Mouse (Mus musculus) thymus, postnatal 0 days (tissue): ENCODE results near the gene Itgam. TPM values are rescaled to one million over a fixed set of nuclear protein-coding genes. Genes with fewer than 3 reads are reported as not detected.

Experiments
- DNase-seq: peaks from one replicate; pipeline ENCODE4 v3.0.0-alpha.2; 2015; ENCODE audit warnings: low spot score
- polyA plus RNA-seq: library from polyadenylated mRNA; unstranded; fragments of >200 nt; fragmentation: Nextera tagmentation; extraction: Ambion mirVana; gene quantifications from 2 replicates; pipeline ENCODE4 v1.2.1, GENCODE M21; 2015

Itgam gene
- polyA plus RNA-seq, 1 experiment from 2014 or later = 1.4 TPM

DNA sequence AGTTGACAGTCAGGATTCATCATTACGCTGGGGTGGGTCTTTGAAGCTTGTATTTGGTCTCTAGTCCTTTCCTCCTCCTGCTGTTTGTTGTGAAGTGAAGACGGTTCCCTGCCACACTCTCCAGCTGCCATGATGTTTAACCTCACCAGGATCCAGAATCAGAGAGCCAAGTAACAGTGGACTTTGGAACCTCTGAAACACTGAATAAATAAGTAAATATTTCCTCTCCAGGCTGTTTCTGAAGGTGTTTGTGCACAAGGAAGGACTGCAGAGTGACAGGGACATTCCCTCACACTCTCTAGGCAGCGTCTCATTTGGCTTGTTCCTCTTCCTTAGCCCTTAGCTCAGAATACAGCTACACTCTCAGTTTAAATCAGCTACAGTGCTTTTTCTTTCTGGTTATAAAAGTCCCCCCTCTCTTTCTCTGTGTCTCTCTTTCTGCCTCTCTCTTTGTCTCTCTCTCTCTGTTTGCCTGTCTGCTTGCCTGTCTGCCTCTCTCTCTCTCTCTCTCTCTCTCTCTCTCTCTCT is 5.5 kb upstream of the Itgam start:
- DNase-seq = no peak

DNA sequence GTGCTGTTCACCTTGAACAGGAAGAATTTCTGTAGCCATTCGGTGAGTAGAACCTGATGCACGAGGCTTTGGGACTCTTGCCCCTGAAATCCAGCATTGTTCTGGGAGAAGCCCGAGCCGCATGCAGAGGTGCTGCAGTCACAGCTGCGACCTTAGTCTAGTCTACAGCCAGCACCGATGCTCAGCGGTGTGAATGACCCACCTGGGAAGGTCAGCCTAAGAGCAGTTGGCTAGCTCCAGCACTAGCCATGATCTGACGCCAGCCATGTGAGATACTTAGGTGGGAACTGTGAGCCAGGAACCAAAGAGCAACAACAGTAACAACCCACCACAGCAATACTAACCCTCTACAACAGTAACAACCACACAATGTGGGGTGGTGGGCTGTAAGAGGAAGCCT is 4.6 kb upstream of the Itgam start:
- DNase-seq = no peak

DNA sequence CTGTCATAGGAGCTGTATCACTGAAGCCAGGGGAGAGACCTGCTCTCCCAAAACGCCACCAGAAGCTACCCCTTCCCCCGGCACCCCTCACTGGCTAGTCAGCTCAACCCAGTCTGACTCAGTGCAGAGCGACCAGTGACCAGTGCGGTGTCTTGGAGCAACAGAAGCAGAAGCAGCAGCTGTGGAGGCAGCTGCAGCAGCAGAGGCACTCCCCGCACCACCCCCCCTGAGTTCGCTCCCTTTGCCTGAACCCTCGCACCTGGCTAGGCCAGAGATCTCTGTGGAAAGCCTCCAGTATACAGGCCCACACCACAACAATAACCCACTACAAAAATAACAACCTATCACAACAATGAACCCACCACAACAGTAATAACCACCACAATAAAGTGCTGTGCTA is 3.9 kb upstream of the Itgam start:
- peak; percentile 92 for DNase-seq

DNA sequence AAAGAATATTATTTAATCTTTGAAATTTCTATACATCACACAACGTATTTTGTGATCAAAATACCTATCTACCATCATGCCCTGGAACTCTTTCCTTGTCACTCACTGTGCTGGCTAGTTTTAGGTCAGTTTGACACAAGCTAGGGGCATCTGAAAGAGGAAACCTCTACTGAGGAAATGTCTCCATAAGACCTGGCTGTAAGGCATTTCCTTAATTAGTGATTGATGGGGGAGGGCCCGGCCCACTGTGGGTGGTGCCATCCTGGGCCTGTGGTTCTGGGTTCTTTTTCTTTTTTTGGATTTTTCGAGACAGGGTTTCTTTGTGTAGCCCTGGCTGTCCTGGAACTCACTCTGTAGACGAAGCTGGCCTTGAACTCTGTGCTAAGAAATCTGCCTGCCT is 3.3 kb upstream of the Itgam start:
- no peak for DNase-seq

DNA sequence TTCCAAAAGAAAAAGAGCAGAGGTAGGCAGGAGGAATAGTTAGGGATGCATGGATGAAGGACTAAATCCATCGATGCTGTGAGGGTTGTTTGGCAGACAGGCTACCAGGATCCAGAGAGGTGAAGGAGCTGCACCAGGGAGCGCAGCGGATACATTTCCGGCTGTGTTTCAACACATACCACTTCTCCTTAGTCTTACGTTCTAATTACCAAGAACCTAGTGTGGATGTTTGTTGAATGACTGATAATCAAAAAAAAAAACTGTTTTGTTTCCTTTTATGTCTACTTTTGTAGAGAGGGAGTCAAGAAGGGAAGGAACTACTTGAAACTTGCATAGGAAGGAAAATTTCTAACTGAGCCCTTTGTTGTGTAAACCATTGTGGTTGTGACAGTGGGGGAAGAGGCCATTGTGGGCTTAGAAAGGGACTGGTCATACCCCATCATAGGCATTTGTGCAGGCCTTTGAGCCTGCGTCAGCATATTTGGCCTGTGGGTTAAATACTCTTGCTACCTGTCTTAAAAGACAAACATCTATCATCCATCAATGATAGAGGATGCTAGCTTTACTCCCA is 856 bp downstream of the Itgam start:
- no peak for DNase-seq

DNA sequence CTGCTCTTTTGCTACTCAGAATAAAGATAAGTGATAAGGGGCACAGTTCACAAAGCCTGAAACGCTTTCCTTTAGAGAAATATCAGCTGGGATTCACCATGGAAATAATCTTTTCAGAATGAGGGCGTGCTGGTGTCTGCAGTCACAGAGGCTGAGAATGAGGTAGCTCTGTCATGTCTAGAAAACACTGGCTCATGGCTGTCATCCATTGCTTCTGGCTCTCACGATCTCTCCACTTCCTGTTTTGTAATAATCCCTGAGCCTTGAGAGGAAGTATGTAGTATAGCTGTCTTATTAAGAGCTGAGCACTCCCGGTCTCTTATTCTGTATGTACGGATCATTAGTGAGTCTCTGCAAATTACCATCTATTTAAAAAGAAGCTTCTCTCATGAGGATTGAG is 3.1 kb downstream of the Itgam start:
- no peak for DNase-seq

DNA sequence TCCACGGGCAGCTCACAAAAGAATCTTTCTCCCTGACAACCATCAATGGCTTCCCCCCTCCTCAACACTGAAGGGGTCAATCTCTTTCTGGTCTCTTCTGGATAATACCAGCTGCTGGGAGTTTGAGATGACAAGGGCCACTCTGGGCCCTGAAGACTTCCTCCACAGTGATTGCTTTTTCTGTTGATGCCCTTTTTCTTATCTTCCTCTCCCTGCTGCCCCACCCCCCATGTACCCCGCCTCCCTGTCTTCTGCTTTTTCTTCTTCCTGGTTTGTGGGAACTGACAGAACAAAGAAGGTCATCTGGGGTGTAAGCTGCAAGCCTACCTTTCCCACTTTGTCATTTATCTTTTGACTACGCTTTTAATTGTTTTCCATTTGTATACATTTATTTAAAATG is 5.4 kb downstream of the Itgam start:
- no peak for DNase-seq

DNA sequence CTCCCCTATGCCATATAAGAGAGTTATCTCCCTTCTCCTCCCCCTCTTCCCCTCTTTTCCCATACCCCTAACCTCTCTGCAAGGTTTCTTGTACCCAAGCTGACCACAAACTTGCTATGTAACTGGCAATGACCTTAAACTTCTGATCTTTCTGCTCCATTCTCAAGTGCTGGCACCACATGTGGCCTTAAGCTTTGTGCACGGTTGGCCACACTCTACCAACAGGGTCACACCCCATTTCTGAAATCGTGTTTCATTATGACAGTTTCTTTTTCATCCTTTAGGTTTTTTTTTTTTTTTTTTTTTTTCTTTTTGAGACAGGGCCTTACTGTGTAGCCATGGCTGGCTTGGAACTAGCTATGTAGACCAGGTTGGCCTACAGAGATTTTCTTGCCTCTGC is 7.4 kb downstream of the Itgam start:
- no peak for DNase-seq

DNA sequence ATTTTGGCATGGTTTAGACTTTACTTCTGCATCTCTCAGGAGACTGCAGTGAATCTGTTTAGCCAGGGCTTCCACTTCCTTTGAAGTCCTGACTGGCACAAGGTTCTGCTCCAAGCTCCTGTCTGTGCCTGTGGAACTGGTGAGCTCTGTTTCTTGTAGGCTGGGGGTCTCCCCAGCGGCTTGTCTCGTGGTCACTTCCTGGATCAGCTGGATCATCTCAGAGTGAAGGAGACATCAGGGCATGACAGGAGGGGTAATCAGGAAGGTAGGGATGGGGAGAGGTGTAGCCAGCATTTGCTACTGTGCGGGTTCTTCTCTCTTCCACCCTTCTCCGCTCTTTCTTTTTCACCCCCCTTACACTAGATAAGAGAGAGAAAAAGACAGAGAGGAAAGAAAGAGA is 9.4 kb downstream of the Itgam start:
- no peak for DNase-seq

DNA sequence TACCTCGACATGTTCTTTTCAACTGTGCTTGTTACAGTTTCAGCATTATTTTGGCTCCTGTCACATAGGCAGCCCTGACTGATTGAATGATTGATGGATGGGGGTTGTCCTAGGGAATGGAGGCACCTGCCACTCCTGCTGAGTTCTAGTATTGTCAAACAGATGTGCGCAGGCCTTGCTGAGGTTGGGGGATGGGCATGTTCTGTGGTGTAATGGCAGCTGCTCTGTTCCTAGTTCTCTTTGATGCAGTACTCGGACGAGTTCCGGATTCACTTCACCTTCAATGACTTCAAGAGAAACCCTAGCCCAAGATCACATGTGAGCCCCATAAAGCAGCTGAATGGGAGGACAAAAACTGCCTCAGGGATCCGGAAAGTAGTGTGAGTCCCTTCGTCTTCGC is 17.6 kb downstream of the Itgam start:
- peak; percentile 92 for DNase-seq

DNA sequence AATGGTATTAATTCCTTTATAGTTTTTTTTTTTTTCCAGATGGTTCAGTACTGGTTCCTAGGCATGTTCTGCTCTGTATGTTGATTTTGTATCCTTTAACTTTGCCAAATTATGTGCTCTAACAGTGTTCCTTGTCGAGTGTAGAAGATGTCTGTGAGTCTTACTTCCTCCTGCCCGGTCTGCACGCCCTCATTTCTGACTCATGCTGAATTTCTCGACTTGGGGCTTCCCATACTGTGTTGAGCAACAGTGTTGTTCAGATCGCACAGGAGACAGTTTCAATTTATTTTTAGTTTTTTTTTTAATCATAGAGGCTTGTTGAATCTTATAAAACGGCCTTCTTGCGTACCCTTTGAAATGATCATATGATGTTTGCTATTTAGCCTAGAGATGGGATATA is 26.7 kb downstream of the Itgam start:
- no peak for DNase-seq

DNA sequence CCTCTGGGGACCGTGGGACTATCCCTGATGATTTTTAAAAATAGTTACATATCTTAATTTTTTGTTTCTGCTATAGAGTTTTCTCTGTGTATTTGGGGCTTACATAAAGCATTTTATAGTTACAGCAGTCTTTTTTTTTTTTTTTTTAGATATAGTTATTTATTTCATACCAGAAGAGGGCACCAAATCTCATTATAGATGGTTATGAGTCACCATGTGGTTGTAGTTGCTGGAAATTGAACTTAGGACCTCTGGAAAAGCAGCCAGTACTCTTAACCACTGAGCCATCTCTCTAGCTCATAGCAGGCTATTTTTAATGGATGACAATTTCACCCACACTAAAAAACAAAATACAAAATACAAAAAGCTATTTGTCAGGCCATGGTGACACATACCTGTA is 35.7 kb downstream of the Itgam start:
- peak; percentile 28 for DNase-seq

DNA sequence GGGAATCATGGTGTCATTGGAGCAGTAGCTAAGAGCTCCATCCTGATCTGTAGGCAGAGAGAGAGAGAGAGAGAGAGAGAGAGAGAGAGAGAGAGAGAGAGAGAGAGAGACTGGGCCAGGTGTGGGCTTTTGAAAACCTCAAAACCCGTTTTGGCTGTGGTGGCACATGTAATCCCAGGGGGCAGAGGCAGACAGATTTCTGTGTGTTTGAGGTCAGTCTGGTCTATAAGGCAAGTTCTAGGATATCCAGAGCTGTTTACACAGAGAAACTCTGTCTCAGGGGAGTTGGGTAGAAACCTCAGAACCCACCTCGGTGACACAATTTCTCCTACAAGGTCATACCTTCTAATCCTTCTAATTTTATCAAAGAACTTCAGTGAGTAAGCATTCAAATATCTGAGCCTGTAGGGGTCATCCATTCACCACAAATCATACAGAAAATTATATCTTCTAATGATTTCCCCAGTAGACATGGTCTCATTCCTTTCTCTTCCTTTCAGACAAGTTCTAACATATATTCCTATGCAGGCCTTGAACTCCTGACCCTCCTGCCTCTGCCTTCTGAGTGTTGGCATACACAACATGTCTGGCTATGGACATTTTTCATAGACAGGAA is 38.4 kb downstream of the Itgam start:
- DNase-seq = no peak

DNA sequence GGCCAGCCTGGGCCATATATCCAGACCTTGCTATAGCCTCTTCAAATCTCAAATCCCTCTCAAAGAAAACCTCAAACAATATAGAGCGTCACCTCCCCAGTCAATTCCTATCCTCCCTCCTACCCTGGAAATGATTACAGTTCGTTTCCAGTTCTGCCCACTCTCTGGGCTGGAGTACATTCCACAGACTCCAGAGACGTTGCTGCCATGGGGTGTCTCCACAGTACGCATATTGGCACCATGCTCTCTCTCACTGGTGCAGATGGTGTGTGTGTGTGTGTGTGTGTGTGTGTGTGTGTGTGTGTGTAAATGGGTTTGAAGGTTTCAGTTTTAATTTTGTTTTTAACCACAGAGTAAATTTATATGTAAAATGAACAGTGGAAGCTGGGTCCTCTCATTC is 42.8 kb downstream of the Itgam start:
- no peak for DNase-seq

DNA sequence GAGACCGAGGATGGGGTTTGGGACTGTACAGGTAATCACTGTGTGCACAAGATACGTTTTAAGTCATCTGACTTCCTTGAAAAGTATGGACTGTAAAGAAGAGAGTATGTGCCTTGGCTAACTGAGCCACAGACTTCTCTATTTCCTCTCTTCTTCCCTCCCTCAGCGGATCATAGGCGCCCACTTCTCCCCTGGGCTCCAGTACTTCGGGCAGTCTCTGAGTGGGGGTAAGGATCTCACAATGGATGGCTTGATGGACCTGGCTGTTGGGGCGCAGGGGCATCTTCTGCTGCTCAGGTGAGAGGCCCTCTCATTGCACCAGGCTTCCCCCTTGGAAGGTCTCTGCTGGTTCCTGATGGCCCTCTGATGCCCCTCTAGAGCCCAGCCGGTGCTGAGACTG is 45.0 kb downstream of the Itgam start:
- no peak for DNase-seq

DNA sequence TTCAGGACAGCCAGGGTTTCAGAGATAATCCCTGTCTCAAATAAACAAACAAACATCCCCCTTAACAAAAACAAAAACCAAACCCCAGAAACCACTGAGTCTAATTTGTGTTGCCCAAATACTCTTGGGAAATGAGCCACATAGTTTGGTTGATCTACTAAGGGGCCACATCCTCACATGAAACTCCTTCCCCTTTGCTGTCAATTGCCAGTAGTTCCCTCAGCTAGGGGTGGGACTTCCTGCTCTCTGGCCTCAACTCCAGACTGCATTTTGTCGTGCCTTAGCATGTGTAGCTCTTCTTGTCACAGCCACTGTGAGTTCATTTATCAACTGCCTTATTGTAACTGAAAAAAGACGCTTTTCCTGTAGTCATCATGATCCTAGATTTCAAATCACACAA is 47.9 kb downstream of the Itgam start:
- no peak for DNase-seq

DNA sequence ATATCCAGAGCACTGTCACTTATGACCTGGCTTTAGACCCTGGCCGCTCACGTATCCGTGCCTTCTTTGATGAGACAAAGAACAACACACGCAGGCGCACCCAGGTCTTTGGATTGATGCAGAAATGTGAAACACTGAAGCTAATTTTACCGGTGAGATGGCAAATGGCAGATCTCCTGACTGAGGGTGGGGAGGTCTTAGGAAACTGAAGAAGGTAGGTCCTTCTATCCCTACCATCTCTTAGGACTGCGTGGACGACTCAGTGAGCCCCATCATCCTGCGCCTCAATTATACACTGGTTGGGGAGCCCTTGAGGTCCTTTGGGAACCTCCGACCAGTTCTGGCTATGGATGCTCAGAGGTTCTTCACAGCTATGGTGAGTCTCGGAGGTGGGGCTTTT is 49.7 kb downstream of the Itgam start:
- no peak for DNase-seq

DNA sequence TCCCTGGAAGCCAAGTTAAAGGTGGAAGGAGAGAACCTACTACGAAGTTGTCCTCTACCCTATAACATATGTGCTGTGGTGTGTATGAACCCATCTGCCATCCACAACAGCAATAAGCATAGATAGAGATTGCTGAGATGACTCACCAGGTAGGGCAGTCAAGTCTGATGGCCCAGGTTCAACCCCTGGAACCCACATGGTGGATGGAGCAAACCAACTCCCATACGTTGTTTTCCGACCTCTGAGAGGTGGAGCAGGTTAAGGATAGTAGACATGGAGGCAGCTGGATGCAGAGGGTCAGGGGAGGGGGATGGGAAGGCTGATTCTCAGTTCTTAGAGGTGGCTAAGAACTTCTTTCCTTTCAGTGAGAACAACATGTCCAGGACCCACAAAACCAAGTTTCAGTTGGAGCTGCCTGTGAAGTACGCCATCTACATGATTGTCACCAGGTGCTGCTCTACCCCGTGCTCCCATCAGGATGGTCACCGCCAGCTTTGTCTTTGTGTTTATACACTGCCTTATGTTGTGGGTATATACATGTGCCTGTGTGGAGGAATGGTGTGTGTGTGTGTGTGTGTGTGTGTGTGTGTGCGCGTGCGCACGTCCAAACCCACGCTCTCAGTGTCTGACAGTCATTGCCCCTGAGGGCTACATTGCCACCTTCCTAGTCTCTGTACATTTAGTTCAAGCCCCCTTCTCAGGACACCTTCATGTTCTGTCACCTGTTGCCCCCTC is 52.1 kb downstream of the Itgam start:
- no peak for DNase-seq

DNA sequence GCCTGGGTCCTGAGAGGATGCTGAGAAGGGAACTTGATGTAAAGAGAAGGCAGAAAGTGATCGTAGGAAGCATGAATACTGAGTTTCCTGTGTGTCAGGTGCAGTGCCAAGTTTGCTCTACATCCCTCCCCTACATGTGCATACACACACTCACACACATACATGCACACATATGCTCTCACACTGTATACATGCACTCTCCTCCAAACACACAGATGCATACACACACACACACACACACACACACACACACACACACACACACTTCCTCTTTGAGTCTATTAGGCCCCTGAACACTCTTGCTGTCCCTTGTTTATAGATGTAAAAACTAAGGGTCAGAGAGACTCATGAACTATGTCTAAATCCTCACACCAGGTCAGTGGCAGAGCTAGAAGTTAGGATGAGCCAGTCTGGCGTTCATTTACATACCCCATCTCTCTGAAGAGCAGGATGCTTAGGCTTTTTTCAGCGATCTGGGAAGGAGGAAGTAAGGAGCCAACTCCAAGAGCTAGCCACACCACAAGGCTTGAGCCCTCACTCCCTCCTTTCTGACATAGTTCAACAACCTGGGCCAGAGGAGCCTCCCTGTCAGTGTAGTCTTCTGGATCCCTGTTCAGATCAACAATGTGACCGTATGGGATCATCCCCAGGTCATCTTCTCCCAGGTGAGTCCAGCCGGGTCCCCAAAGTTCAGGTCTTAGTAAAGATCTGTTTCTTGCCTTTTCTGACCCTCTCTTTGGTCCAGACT is 52.9 kb downstream of the Itgam start:
- no peak for DNase-seq

DNA sequence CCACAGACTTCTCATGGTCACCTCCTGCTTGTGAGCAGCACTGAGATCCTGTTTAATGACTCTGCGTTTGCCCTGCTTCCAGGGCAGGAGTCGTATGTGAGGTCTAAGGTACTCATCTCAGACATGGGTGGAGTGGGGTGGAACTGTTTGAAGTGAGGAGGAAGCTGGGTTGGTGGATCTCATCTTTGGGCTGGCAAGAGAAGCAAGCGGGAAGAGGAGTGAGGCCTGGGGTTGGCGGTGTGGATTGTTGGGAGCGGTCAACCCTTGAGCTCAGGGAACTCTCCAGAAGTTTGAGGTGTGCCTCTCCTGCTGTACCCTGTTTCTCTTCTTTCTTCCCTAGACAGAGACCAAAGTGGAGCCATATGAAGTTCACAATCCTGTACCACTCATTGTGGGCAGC is 54.0 kb downstream of the Itgam start:
- no peak for DNase-seq

DNA sequence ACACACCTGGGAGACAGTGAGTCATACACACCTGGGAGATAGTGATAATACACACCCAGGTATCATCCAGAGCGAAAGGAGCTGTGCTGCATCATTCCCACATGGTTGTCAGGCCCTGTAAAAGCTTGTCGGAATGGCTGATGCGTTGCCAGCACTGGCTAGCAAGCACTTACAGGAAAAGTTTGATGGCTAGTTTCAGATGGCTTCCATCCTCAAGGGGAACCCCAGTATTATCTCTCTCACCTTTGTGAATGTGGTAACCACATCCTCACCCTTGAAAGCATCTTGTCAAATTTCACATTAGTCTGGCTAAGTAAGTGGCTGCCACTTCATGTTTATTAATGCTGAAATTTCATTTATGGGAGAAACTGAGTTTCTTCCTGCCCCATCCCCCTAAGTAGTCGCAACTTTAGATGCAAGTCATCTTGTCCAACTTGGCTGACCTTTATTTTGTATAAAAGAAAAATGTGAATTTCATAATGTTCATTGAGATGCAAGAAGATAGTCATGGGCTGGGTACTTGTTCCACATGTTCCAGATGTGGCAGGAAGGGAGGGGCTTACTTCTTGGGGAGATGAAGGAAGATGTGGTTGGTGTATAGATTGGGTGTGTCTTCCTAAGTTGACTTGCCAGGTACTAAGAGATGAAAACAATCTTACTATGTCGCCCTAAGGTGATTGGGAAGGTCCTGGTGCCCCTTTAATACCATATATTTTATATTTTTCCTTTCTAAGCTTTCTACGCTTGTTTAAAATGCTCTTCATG is 57.5 kb downstream of the Itgam start:
- DNase-seq = no peak
